Mouse (Mus musculus): ENCODE measurements around the gene Muc15.

- TF ChIP-seq CTCF (IDR thresholded peaks at IDR 0.05; ENCODE audit: low read depth) (no peak), EP300 (IDR thresholded peaks at IDR 0.05; ENCODE audit: low read depth) (no peak)
Measured at GRCm38 (mm10) chr2:110721290-110721753, at the start of gene Muc15.
